In the genomic region with DNA sequence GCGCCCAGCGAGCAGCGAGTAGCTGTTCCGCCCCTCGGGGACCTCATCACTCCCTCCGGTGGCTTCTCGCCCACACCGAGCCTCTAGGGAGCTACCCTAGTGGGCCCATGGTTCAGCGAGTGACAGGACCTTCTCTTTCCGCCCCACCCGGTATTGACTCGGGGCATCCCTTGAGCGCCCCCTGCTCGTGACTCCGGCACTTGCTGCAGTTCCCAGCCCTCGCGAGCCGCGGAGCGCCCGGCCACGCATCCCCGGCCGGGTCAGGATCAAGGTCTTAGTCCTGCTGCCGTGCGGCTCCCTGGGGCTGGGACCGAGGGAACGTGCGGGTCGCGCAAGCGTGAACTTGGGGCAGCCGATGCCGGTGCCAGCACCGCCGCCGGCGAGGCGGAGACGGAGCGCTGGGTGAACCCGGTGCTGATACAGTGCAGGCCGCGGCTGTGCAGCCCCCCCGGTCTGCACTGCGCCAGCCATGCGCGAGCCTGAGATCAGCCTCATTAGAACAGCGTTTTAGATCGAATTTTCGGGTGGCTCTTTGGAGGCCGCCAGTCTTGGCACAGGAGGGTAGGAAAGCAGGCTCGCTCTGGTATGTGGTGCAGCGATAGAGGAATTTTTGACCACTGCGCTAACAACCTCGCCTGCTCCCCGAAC, we compare ENCODE assay signal across 8 mouse cellular contexts. TPM values are rescaled to one million over a fixed set of nuclear protein-coding genes. Genes with fewer than 3 reads are reported as not detected.
DNase-seq lines count a peak whose midpoint lies in the region; ATAC-seq and TF ChIP-seq lines count a peak whose summit lies in the region.

No protein-coding gene starts in this region.

- no peak overlapping the region for H3K27ac ChIP-seq in cortical plate, adult 2 months (ENCODE audit: insufficient read depth, low read length)

- peaks cover 2% of the 10 kb centered on the region for H3K4me1 ChIP-seq in cortical plate, adult 2 months (ENCODE audit: control insufficient read depth, insufficient read depth, low read length)

- peak; percentile 72 for DNase-seq in adipocyte (ENCODE audit: low spot score)
- peak; percentile 76 to 77 for DNase-seq in gastrocnemius, adult 8-10 months (ENCODE audit: low spot score in 2 of 2)
- peak; percentile 89 for DNase-seq in induced T-regulatory cell, adult 2 months (ENCODE audit: low read depth)
- DNase-seq in left cerebral cortex, adult 8-10 months (ENCODE audit: low spot score in 2 of 2): peak; percentile 60 to 77
- DNase-seq in right cerebral cortex, adult 18-20 months: peak; percentile 85
- peak; percentile 76 for DNase-seq in urinary bladder, adult 2 months (ENCODE audit: low spot score)

- peak overlapping the region; percentile 32 for H3K4me3 ChIP-seq in cortical plate, adult 2 months (ENCODE audit: insufficient read depth, low read length)

- TF ChIP-seq CTCF in cortical plate, adult 2 months (IDR thresholded peaks at IDR 0.05; ENCODE audit: extremely low read depth, insufficient read depth, low read length): peak; percentile 37; the same call in 1 of the 2 replicates

- 0 out of 2 replicates have a peak, but pooled peaks have one; percentile 22 for TF ChIP-seq POLR2A in cortical plate, adult 2 months (IDR thresholded peaks at IDR 0.05; ENCODE audit: extremely low read depth, insufficient read depth, low read length)

- ATAC-seq in megakaryocyte, adult 5-6 weeks (ENCODE audit: poor library complexity, severe bottlenecking): peak; percentile 86

RNA-seq across cellular contexts. Expression of a gene that starts 50.1 kb away (rescaled TPM):
- 2.8 and 3.1 TPM in 2 replicates for polyA plus RNA-seq in cortical plate, adult 2 months (2012; rRNA removed)
- total RNA-seq in gastrocnemius, adult 8-10 months (2022): 1 to 10 TPM; 1.0 to 2.3 (median 1.9) TPM
- total RNA-seq in left cerebral cortex, adult 8-10 months (2022): 1 to 10 TPM; 2.6 to 4.1 (median 3.3) TPM
- 4.6 and 5.3 TPM in 2 replicates for total RNA-seq in megakaryocyte, adult 5-6 weeks (2015)
- 1.4 and 3.5 TPM in 2 replicates for total RNA-seq in megakaryocyte, adult 5-6 weeks (2017)
- 19.9 and 20.7 TPM in 2 replicates for polyA plus RNA-seq in urinary bladder, adult 2 months (2012; rRNA removed)

RNA-seq across cellular contexts. Expression of a gene that starts 52.8 kb away (rescaled TPM):
- polyA plus RNA-seq in cortical plate, adult 2 months (2012; rRNA removed): 44.3 and 45.1 TPM in 2 replicates
- 1 to 10 TPM; 2.9 to 5.4 (median 4.2) TPM for total RNA-seq in gastrocnemius, adult 8-10 months (2022)
- 10 to 100 TPM; 43.1 to 49.6 (median 46.5) TPM for total RNA-seq in left cerebral cortex, adult 8-10 months (2022)
- total RNA-seq in megakaryocyte, adult 5-6 weeks (2015): 10.7 and 12.2 TPM in 2 replicates
- total RNA-seq in megakaryocyte, adult 5-6 weeks (2017): 14.1 and 16.3 TPM in 2 replicates
- polyA plus RNA-seq in urinary bladder, adult 2 months (2012; rRNA removed): 18.8 and 19.3 TPM in 2 replicates

RNA-seq across cellular contexts. Expression of a gene that starts 58.2 kb away (rescaled TPM):
- 4.8 and 4.9 TPM in 2 replicates for polyA plus RNA-seq in cortical plate, adult 2 months (2012; rRNA removed)
- 1 to 10 TPM; 2.7 to 3.5 (median 3.3) TPM for total RNA-seq in gastrocnemius, adult 8-10 months (2022)
- 1 to 10 TPM; 6.6 to 9.1 (median 8.0) TPM for total RNA-seq in left cerebral cortex, adult 8-10 months (2022)
- total RNA-seq in megakaryocyte, adult 5-6 weeks (2015): 2.5 and 2.8 TPM in 2 replicates
- total RNA-seq in megakaryocyte, adult 5-6 weeks (2017): 2.5 and 4.8 TPM in 2 replicates
- polyA plus RNA-seq in urinary bladder, adult 2 months (2012; rRNA removed): 2.9 and 3.5 TPM in 2 replicates
